Mouse (Mus musculus) ES-E14 (cell line): ENCODE data around the gene Fastkd1. TPM values are rescaled to one million over a fixed set of nuclear protein-coding genes. Genes with fewer than 3 reads are reported as not detected.

Experiments
- DNase-seq: peaks from one replicate; pipeline ENCODE4 v3.0.0-alpha.2; 2013; ENCODE audit warnings: low read depth, low spot score
- H3K27ac ChIP-seq: 2 replicates; pipeline ENCODE4 v1.5.1; 2012; ENCODE audit warnings: low read depth, mild to moderate bottlenecking, low read length, moderate library complexity, mixed read lengths; ENCODE audit not compliant: poor library complexity, insufficient read depth, severe bottlenecking
- H3K36me3 ChIP-seq: 2 replicates; pipeline ENCODE4 v1.6.1; 2012; ENCODE audit warnings: mild to moderate bottlenecking, low read length, moderate library complexity, mixed read lengths; ENCODE audit not compliant: control insufficient read depth, poor library complexity, insufficient read depth, severe bottlenecking
- H3K4me1 ChIP-seq, 2 experiments: fragments of 150-350 bp in 1 of 2; sonication (generic) in 1 of 2; 2 replicates each; pipeline ENCODE4 v1.6.1; 2012; ENCODE audit warnings: low read length in 2 of 2, mild to moderate bottlenecking in 1 of 2, mixed read lengths in 1 of 2; ENCODE audit not compliant: control insufficient read depth in 2 of 2, insufficient read depth in 2 of 2, poor library complexity in 1 of 2
- H3K4me3 ChIP-seq, 2 experiments: fragments of 150-350 bp in 1 of 2; sonication (generic) in 1 of 2; 2 replicates each; pipeline ENCODE4 v1.5.1; 2012; ENCODE audit warnings: low read length in 2 of 2, low read depth in 1 of 2, mild to moderate bottlenecking in 1 of 2, mixed read lengths in 1 of 2; ENCODE audit not compliant: insufficient read depth in 1 of 2, poor library complexity in 1 of 2, severe bottlenecking in 1 of 2
- H3K9ac ChIP-seq: 2 replicates; pipeline ENCODE4 v1.6.1; 2012; ENCODE audit warnings: low read depth, mild to moderate bottlenecking, low read length, mixed read lengths; ENCODE audit not compliant: poor library complexity, insufficient read depth, severe bottlenecking
- H3K9me3 ChIP-seq: fragments of 150-350 bp; sonication (generic); 2 replicates; pipeline ENCODE4 v1.6.1; 2012; ENCODE audit warnings: low read depth, mild to moderate bottlenecking, low read length; ENCODE audit not compliant: control insufficient read depth, insufficient read depth
- CHD2 ChIP-seq: IDR thresholded peaks from 2 replicates; pipeline ENCODE4 v1.6.1; 2014; ENCODE audit warnings: mild to moderate bottlenecking, low read depth, low read length, inconsistent platforms
- HCFC1 ChIP-seq: IDR thresholded peaks from 2 replicates; pipeline ENCODE4 v1.6.1; 2012; ENCODE audit warnings: low read length, inconsistent platforms, borderline replicate concordance; ENCODE audit not compliant: insufficient read depth
- MAFK ChIP-seq: IDR thresholded peaks from 2 replicates; pipeline ENCODE4 v1.6.1; 2014; ENCODE audit warnings: mild to moderate bottlenecking, low read depth, low read length, inconsistent platforms; ENCODE audit not compliant: insufficient read depth
- ZC3H11A ChIP-seq: IDR thresholded peaks from 2 replicates; pipeline ENCODE4 v1.6.1; 2012; ENCODE audit warnings: low read depth, mild to moderate bottlenecking, inconsistent platforms, low read length, borderline replicate concordance
- ZNF384 ChIP-seq: IDR thresholded peaks from 2 replicates; pipeline ENCODE4 v1.6.1; 2012; ENCODE audit warnings: low read depth, low read length, inconsistent platforms
- in situ Hi-C, 2 experiments: fragments of 600-800 bp; cut with MboI; formaldehyde crosslinking; loops; one replicate each; pipeline ENCODE4 v1.15.1; 2025; ENCODE audit warnings: low sequenced_read_pairs in 2 of 2, inconsistent platforms in 1 of 2; ENCODE audit not compliant: unreplicated experiment in 2 of 2
- total RNA-seq: library from RNA; depleted of rRNA; stranded (reverse); fragments of 300-350 nt; gene quantifications from 2 replicates; pipeline ENCODE4 v1.2.3, GENCODE M21; 2012; rRNA removed

The Fastkd1 gene
- 13.7 and 17.8 TPM in 2 replicates for total RNA-seq

GRCm38 (mm10) chr2:69712981-69713625 lies at the start of gene Fastkd1:
TSS of gene Fastkd1 (minus strand) at chr2:69713516.
- Histone ChIP-seq H3K36me3 (0 out of 2 replicates have a peak, but pooled peaks cover 3% of the 10 kb centered on the region), H3K27ac (peak within 1 kb of the TSS; percentile 26; the same call in 1 of the 2 replicates), H3K4me1 (0 out of 4 replicates have a peak, but pooled peaks cover 0 to 2% of the 10 kb centered on the region in 2 experiments), H3K9me3 (no peaks in the 10 kb centered on the region), H3K4me3 (peak within 1 kb of the TSS; percentile 93 to 98), H3K9ac (peak within 1 kb of the TSS; percentile 81)
- in situ Hi-C loops, result no loop called here
- TF ChIP-seq HCFC1 (peak; percentile 99), MAFK (no peak), CHD2 (peak; percentile 35; the same call in 1 of the 2 replicates)
- peak; percentile 84 for DNase-seq

DNA sequence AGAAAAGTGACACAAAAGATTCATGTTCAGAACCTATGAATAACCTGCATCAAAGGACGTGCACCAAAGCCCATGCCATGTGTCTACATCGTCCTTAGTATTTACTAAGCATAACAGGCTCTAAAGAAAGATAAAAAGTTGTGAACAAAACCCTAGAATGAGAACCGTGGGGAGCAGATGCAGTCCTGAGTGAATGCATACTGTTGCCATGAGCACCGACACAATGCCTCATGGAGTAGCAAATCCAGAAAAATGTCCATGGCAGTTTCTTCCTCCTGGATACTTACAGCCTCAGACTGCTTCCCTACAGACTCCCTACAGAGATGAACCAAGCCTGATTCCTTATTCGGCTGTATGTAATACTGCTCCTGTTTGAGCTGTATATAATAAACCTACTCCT lies 47.7 kb upstream of the Fastkd1 start:
- 0 out of 4 replicates have a peak, but pooled peaks cover 0 to 3% of the 10 kb centered on the region in 2 experiments for H3K4me1 ChIP-seq
- H3K9me3 ChIP-seq, result no peaks in the 10 kb centered on the region
- in situ Hi-C loops, result no loop called here
- DNase-seq, result no peak
- H3K27ac ChIP-seq, result no peak overlapping the region
- no peaks in the 10 kb centered on the region for H3K36me3 ChIP-seq
- H3K9ac ChIP-seq, result no peak overlapping the region
- no peak overlapping the region for H3K4me3 ChIP-seq
- no peak for TF ChIP-seq ZC3H11A
- TF ChIP-seq HCFC1, result no peak
- TF ChIP-seq ZNF384, result no peak
- TF ChIP-seq MAFK, result no peak
- no peak for TF ChIP-seq CHD2

- DNase-seq, result no peak
- in situ Hi-C loops, result no loop called here
- no peak for TF ChIP-seq ZNF384
- TF ChIP-seq MAFK, result no peak
- TF ChIP-seq ZC3H11A, result no peak
- no peak for TF ChIP-seq HCFC1
- TF ChIP-seq CHD2, result no peak
- H3K9me3 ChIP-seq, result no peaks in the 10 kb centered on the region
- H3K36me3 ChIP-seq, result peaks cover 9% of the 10 kb centered on the region; the same call in 1 of the 2 replicates
- H3K9ac ChIP-seq, result no peak overlapping the region
- H3K27ac ChIP-seq, result no peak overlapping the region
- no peak overlapping the region for H3K4me3 ChIP-seq
- no peaks in the 10 kb centered on the region for H3K4me1 ChIP-seq
These were observed 31.8 kb upstream of the Fastkd1 start for GRCm38 (mm10) chr2:69745091-69745490.

- no peak overlapping the region; the same call in 1 of the 2 replicates for H3K27ac ChIP-seq
- H3K4me3 ChIP-seq, result peak overlapping the region; percentile 87 to 94
- H3K36me3 ChIP-seq, result no peaks in the 10 kb centered on the region
- no peak for DNase-seq
- no peaks in the 10 kb centered on the region for H3K9me3 ChIP-seq
- TF ChIP-seq HCFC1 (no peak), MAFK (no peak), ZC3H11A (no peak), CHD2 (no peak), ZNF384 (no peak)
- peaks cover 0 to 4% of the 10 kb centered on the region in 2 experiments; a peak in 2 of 4 replicates for H3K4me1 ChIP-seq
- H3K9ac ChIP-seq, result peak overlapping the region; percentile 93
- in situ Hi-C loops, result no loop called here
These were observed 10.2 kb upstream of the Fastkd1 start for GRCm38 (mm10) chr2:69723519-69723825.
